Mouse (Mus musculus) CD4-positive, CD25-positive, alpha-beta regulatory T cell, adult 2 months (primary cell): ENCODE measurements around the gene Dnah11.
A peak's percentile ranks its signal among the peaks of the same experiment; 100 is the strongest.

Experiments used
- DNase-seq: peaks from one replicate; pipeline ENCODE4 v3.0.0-alpha.2; 2012; ENCODE audit warnings: low read depth, low spot score

Dnah11 gene

DNA sequence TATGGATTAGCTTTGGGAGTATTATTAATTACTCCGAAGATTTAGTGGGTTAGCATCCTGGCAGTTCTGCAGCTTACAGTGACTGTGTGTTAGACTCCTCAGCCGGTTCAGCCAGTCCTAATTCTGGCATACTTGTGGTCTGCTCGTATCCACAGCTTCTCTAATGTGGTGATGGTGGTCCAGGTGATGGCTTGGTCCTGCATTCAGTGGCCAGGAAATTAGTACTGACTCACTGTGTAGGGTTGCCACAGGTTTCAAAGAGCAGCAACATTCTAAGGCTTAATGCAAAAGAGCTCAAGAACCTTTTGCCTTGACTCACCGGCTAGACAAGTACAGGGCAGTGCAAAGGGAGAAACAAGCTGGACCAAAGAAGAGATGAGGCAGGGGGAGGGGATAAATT, 103.9 kb downstream of the Dnah11 start:
- DNase-seq: no peak

DNA sequence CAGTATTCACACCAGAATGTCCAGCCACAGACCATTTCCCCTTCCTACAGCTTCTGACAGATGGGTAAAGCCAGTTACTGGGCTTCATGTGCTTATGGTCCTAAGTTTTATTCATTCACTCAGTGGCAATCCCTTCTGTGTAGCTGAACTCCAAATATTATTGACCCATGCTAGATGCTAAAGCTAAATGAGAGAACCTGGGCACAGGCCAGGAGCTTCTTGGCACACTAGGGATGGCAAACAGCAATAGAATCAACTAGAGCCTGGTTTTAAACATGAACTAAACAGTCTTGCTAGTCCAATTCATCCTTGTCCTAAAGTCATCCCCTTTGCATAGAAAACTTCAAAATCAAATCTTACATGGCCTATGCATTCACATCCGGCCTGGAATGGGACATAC, 113.6 kb downstream of the Dnah11 start:
- no peak for DNase-seq

DNA sequence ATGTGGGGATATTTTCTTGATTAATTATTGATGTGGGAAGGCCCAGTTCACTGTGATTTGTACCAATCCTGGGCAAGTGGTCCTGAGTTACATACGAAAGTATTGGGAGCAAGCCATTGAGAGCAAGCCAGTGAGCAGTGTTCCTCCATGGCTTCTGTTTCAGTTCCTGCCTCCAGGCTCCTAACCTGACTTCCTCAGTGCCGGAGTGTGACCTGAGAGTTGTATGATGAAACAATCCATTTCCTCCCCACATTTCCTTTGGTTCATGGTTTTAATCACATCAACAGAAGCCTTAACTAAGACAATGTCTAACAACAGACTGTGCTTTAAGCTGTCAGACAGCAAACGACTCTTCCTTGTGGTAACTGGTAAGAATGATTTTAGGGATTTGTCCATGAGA, 114.0 kb downstream of the Dnah11 start:
- no peak for DNase-seq

GRCm38 (mm10) chr12:118084134-118084533, 114.7 kb downstream of the Dnah11 start:
- DNase-seq: no peak

DNA sequence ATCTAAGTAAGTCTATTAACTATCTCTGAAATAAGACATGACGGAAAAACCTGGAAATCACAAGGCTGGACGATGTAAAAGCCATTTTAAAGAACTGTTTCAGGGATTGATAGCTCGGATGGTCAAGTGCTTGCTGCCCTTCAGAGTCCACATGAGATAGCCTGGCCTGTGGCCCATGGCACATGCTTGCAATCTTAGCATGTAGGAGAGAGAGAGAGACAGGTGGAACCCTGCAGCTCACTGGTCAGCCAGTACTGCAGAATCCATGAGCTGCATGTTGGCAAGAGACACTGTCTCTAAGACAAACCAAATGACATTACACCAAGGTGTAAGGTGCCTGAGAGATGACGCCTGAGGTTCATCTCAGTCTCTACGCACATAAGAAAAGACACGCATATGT, 118.4 kb downstream of the Dnah11 start:
- no peak for DNase-seq

DNA sequence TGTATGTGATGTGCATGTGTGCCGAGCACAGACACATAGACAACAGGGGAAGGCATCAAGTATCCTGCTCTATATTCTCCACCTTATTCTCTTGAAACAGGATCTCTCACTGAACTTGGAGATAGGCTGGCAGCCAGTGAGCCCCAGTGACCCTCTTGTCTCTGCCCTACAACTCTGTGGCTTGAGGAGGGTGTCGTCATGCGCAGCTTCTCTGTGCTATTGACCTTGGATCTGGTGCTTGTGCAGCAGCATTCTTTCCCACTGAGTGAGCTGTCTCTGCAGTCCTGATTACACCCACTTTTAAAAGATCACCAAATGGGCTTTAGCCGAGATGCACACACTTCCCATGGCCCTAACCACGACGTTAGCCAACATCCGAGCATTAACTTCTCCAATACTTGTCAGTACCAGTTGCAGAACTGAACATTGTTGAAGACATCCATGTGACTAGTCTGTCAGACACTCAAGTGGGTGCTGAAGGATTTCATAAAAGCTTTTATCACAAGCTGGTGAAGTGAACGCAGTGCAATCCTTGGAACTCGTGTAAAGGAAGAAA, 120.3 kb downstream of the Dnah11 start:
- DNase-seq: no peak

GRCm38 (mm10) chr12:118076802-118077201, 122.0 kb downstream of the Dnah11 start:
- no peak for DNase-seq

DNA sequence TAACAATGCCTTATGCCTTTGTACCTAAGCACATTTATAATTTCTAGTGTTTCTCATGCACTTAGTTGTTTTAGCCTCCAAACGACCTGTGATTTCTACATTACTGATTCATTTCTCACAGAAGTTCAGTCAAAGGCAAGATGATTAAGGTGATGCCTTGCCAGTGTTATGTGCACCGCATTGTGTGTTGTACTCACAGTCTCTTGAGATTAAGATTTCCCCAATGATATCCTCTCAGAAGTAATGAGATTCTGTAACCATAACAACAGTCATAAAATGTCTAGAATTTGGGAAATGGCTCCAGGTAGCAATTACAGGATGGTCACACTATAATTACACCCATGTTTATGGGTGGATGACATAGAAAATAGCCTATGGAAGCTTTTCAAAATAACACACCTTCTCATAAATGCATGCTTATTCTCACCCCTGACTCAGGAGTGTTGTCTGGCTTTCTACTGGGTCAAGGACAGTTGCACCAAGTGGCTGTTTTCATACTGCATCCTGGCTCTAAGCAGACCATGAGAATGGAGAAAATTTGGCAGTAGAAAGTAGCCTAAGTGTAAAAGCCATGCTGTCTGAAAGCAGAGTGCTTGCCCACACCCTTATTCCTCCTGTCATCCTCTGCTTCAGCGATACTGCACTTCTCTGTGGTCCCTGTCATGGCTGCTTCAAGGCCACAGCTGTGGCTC, 126.5 kb downstream of the Dnah11 start:
- no peak for DNase-seq

DNA sequence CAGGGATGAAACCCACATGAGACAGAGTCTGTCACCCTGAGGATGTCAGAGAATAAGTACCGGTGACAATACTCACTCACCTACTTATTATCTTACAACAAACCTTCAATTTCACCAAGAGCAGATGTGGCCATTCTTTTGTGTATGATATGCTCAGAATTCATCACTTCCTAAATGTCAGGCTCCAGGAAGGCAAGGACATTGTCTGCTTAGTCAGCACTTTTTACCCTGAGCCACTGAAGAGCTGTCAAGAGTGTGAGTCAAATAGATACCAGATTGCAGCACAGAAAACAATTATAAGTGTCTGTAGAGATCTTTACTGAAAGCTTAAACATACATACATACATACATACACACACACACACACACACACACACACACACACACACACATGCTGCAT, 127.2 kb downstream of the Dnah11 start:
- no peak for DNase-seq

- no peak for DNase-seq
These were observed 130.1 kb downstream of the Dnah11 start for GRCm38 (mm10) chr12:118068785-118069184.

- no peak for DNase-seq
These were observed 136.5 kb downstream of the Dnah11 start for GRCm38 (mm10) chr12:118062343-118062742.

DNA sequence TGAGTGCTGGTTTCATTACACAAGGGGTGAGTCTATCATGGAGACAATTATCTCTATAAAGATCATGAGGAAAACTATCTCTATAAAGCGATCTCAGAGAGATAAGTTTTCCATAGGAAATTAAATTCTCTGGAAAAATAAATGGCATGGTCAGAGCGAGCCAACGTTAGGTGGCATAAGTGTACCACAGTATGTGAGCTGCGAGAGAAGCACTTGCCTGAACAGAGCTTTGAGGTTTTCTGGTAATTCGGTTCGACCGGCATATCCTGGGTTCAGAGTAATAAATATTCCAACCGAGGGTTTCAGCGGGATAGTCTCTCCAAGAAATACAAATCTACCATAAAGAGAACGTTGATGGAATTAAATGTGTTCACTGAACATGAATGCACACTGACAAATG, 142.0 kb downstream of the Dnah11 start:
- no peak for DNase-seq

DNA sequence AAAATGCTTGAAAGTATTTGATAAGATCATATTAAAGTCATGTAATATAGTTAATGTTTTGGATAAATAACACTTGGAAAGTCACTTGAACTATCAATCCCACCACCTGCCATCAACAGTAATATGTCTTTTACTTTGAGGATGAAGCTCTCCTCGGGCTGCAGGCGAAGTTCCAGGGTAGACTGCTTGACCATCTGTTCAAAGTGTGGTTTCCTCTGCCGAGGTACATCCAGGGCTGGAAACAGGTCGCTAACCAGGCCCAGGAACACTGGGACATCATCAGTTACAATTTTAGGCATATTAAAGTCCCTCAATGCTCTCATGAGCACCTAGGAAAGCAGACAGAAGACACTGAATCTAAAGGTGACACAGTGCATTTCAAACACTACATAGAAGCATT, 153.5 kb downstream of the Dnah11 start:
- DNase-seq: no peak

DNA sequence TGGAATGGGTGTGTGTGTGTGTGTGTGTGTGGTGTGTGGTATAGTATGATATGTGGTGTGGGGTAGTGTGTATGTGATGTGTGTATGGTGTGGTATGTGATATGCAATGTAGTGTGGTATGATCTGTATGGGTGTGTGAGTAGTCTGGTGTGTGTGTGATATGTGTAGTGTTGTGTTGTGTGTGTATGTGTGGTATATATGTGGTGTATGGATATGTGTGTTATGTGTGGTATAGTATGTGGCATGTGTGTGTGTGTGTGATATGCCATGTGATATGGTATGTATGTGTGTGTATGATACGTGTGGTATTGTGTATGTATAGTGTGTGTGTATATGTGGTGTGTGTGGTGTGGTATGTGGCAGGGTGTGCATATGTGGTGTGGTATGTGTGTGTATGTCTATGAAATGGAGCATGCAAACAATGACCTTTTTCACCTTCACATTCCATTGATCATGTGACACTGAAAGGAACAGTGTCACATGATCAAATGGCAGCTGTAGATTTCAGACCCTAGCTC, 155.7 kb downstream of the Dnah11 start:
- DNase-seq: no peak

- no peak for DNase-seq
These were observed 156.6 kb downstream of the Dnah11 start for GRCm38 (mm10) chr12:118042196-118042595.

- no peak for DNase-seq
These were observed 163.9 kb downstream of the Dnah11 start for GRCm38 (mm10) chr12:118034990-118035389.

DNA sequence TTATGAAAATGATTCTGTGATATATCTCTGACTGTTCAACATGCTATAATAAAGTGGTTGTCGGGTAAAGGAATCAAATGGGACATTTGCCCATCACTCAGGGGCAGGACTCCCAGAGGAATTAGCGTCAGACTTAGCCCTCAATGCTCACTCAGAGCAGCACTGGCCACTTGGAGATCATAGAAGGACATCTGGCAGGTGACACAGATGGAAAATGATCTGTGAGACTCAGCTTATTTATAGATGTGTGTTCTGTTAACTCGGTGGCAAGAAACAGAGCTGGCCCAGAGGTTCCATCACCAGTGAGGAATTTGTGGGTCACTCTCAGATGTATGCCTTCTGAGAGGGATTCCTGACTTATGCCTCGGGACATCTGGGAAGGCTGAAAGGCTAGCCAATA, 173.1 kb downstream of the Dnah11 start:
- DNase-seq: no peak

DNA sequence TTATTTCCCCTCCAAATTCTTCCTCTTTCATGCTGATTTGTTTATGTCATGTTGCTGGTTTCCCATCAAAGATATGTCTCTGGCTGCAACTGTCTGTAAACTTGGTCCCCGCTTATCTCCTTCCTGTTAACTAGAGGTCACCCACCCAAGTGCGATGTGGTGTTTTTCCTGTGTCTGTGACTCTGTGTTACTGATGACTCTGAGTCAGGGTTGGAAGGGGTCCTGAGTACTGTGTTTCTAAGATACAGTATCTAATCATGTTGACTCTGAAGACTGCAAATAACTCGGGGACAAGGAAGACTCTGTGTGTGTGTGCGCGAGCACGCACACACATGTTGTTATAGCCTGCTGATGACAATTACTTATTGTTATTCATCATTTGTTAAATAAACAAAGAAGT, 179.9 kb downstream of the Dnah11 start:
- DNase-seq: no peak

GRCm38 (mm10) chr12:118013872-118014271, 185.0 kb downstream of the Dnah11 start:
- no peak for DNase-seq

- no peak for DNase-seq
These were observed 186.9 kb downstream of the Dnah11 start for GRCm38 (mm10) chr12:118011921-118012320.

DNA sequence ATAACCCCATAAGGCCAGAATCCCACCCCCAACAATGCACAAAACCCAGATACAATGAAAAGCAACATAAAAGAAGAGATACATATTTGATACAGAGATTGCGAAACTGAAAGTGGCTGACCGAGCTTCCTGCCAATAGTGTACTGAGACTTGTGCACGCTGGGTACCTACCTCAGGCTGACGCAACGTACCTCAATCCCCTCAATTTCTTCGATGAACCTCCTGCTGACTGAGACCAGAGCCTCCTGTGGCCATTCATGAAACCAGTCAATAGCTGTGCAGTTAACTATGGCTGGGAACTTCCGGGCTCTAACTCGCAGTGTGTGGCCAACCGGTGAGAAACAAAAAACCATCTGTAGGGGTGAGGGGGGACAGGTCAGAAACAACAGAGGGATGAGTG, 203.9 kb downstream of the Dnah11 start:
- DNase-seq: peak; percentile 80

- DNase-seq: peak; percentile 92
These were observed 205.3 kb downstream of the Dnah11 start for GRCm38 (mm10) chr12:117993499-117993898.

- DNase-seq: no peak
These were observed 209.6 kb downstream of the Dnah11 start for GRCm38 (mm10) chr12:117989018-117989828.
